Mouse (Mus musculus): ENCODE measurements around the gene Mapk10.

The Mapk10 gene

DNA sequence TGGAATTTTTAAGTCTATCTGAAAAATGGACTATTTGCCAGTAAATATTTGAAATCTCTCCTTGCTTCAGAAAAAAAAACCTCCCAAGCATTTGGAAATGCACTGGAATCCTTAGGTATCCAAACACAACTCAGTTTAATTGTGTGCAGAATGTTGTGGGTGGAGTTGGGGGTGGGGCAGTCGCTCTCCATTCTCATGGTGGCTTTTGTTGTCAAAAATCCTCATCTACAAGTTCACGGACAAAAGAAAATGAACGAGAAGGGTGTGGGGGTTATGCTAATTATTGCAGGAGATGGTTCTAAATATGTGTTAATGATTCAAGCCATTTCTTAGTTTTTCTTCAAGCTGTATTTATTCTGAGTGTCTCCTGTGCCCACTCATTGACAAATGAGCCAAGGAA, 49.6 kb downstream of the Mapk10 start:
- DNase-seq = no peak

GRCm38 (mm10) chr5:103161196-103161540, 50.0 kb downstream of the Mapk10 start:
- peak; percentile 37 to 63 for DNase-seq

DNA sequence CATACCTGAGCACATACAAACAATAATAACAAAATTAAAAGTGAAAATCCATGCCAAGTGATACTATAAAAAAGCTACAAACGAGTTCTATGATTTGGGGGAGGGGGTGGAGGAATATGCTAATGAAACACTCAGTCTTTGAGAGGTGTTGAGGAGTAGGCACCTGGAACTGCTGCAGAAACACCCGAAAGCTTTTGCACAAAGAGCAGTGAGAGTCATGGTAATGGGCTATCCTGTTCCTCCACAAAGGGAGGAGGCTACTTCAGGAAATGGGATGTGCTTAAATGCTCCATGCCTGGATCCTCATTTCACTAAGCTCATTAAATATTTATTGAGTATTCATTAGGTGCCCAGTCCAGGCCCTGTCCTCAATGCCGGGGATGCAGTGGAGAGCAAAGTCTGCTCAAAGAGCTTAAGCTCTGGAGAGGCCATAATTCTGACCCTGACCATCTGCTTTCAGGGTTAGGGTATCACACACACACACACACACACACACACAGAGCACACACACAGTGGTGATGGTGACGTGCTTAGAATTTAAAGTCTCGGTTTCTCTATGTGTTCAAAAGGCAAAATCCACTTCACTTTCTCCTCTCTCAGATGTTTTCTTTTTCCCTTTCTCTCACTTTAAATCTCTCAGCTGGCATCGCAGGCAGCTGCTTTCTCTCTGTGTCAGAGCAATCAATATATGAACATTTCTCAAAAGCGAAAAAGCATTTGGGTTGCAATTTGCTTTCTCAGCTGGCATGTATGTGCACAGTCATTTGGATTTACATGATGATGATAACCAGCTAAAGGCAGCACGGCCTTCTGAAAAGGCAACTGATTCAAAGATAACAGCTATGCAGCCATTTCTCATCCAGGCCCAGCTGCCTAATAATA, 50.6 kb downstream of the Mapk10 start:
- no peak for DNase-seq

DNA sequence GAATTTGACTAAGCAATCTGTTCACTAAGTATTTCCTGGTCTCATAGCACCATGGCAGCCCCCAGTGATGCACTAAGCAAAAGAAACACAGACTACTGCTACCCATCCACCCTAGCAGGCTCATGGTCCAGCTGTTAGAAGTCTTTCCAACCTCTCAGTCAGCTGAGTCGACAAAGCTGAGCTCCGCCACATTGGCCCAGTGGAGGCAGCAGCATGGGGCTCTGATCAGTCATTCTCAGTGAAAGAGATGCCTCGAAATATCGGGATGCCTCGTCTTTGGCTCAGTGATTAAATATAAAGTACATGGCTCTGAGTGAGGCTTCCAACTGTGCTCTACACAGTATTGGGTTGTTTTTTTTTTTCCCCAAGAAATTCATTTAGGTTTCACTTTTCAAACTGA, 70.2 kb downstream of the Mapk10 start:
- no peak for DNase-seq

DNA sequence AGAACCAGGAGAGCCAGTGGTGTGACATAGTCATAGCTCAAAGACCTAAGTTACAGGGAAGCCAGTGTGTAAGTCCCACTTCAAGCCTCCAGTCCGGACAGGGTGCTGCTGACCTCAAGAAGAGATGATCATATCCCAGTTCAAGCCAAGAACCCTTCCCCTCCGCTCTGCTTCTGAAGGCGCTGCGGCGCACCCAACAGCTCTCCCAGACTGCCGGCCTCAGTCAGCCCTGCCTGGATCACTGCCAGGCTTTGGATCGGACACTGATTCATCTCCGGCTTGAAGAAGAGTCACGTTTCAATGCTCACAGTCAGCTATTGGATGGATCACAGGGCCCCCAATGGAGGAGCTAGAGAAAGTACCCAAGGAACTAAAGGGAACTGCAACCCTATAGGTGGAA, 76.3 kb downstream of the Mapk10 start:
- peak; percentile 75 to 76 for DNase-seq

GRCm38 (mm10) chr5:103133626-103134025, 77.5 kb downstream of the Mapk10 start:
- no peak for DNase-seq

- peak; percentile 22 to 45 for DNase-seq
Measured at GRCm38 (mm10) chr5:103132814-103133213, 78.3 kb downstream of the Mapk10 start.

DNA sequence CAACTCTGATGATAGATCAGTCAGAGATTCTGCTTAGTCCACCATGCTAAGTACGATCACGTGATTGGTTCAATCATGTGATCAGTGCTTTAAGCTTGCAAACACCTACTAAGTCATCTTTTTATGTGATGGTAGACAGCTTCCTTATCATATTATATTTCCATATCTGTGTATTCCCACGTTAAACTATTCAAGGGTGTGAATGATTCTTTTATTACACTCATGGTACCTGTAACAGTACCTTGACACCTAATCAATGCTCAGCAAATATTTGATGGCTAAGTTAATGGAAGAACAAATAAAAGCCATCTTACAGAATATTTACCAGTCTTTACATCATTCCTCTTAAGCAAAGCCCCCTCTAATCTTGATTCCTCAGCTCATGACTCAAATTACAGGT, 91.5 kb downstream of the Mapk10 start:
- DNase-seq = no peak

- no peak for DNase-seq
Measured at GRCm38 (mm10) chr5:103115571-103115970, 95.6 kb downstream of the Mapk10 start.

DNA sequence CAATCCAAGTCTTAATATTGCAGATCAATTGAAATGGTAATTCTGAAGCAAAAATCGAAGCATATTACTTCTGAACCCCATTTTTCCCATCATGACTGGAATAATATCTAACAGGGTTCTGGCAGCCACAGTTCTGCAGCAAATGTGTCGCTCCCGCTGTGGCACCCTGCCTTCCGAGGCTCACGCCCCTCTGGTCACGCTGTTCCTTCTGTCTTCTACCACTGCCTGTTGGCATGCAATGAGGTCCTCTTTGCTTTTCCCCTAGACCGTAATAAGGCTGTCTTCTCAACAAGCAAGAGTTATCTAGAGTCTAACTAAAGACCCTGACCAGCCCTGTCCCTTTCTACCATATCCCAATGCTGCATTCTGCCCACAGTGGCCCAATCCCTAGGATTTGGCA, 98.7 kb downstream of the Mapk10 start:
- peak in 1 of 2 experiments; percentile 20 for DNase-seq

DNA sequence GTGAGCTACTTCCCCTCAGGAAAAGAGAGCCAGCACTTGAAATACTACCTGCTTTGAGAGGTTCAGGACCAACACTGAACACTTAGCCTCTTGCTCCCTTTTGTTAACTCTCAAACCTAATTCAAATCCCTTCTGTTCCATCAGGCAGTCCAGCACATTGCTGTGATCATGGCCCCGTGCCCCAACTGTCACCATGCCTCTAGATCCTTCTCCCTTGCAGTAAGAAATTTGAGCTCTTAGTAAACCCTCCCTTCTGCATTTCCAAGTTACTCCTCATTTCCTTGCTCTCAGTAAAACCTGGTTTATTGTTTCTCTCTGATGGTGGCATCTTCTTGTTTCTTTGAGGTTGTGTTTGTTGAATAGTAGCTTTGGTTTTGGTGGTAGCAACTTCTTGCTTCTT, 101.7 kb downstream of the Mapk10 start:
- no peak for DNase-seq

DNA sequence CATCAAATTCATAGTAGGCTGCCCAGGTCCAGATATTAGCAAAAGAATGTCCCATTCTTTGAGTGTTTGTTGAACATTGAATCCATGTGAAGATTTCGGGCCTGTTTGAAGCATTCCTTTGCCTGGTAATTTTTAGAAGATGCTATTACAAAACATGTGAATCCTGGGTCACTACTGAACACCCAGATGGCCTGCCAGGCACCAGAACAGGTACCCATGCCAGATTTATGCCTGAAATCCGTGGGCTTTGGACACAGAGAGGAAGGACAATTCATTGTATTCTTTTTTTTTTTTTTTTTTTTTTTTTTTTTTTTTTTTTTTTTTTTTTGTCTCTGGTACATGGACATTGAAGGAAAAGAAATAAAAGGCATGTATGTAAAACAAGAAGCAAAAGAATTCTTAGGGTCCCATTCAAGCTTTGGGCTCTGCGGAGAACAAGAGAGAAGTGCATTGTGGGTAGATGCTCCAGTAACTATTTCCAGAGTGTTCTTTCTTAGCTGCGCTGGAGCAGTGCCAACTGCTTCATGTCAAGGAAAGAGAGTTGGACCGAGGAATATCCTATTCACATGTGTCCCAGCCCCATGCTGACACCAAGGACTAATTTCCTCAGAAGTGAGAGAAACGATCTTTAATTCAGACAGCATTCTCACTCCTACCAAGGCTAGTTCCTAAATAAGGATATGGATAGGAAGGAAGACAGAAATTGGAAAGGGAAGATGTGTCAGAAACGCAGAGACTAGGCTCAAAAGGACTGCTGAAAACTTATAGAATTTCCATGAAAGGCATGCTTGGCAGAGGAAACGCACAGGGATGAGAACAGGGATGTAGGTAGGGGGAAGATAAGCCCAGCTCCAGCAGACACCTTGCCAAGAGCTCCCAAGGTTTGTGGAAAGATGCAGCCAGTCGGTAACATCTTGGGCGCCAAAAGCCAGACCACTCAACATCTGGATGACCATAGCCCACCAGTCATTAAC, 105.4 kb downstream of the Mapk10 start:
- DNase-seq = peak in 1 of 2 experiments; percentile 28

- DNase-seq = no peak
Measured at GRCm38 (mm10) chr5:103104082-103104481, 107.1 kb downstream of the Mapk10 start.

DNA sequence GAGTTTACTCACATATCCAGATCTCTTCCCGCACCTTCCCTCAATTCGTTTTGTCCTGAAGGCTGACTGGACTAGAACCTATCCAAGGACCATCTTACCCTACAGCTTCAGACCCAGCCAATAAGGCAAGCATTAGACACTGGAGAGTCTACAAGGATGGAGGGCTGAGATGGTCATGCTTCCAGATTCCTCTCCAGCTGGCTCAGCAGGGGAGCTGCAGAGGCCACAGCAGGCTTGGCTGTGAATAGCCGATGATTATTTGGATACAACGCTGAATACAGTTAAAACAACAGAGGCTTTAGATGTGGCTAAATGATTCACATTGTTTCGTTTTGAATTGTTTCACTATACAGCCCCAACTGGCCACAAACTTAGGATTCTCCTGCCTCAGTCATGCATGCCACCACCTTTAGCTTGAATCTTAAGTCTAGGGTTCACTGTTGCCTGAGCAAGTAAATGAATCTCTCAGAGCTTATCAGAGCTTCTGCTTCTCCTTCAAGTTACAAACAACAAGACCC, 108.2 kb downstream of the Mapk10 start:
- DNase-seq = peak; percentile 39 to 41

DNA sequence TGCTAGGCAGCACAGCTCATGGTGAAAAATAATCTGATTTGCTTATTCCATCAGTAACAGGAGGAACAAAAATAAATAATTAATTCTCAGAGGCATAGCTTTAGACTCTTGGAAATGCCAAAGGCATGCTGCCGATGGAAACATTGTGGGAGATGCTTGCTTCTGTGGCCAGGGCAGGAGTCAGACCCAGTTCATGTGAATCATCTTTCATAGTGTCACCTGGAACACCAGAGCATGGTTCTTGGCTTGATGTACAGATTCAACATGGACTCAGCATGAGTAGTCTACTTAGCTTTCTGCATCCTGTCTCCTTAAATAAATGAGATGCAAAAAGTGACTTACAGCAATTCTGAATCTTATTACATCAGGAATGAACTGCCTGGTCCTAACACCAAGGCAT, 109.0 kb downstream of the Mapk10 start:
- DNase-seq = peak in 1 of 2 experiments; percentile 35

DNA sequence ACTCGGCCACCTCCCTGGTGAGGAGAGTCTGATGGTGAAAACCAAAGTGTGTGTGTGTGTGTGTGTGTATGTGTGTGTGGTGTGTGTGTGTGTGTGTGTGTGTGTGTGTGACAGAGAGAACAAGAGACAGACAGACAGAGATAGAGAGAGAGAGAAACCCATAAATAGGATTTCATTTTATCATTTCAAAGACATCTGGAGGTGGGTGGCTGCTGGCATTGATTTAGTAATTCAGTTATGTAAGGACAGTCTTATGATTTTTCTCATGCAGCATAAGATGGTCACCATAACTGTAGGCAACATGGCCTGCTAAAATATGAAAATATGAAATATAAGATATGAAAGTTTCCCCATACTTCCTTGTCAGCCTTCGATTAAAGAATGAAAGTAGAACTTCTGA, 117.0 kb downstream of the Mapk10 start:
- no peak for DNase-seq

GRCm38 (mm10) chr5:103085844-103086243, 125.3 kb downstream of the Mapk10 start:
- DNase-seq = no peak

- peak; percentile 45 to 63 for DNase-seq
Measured at GRCm38 (mm10) chr5:103075451-103075850, 135.7 kb downstream of the Mapk10 start.

- DNase-seq = no peak
Measured at GRCm38 (mm10) chr5:103072200-103072825, 138.8 kb downstream of the Mapk10 start.

GRCm38 (mm10) chr5:103071006-103071612, 140.0 kb downstream of the Mapk10 start:
- DNase-seq = peak in 1 of 2 experiments; percentile 30

DNA sequence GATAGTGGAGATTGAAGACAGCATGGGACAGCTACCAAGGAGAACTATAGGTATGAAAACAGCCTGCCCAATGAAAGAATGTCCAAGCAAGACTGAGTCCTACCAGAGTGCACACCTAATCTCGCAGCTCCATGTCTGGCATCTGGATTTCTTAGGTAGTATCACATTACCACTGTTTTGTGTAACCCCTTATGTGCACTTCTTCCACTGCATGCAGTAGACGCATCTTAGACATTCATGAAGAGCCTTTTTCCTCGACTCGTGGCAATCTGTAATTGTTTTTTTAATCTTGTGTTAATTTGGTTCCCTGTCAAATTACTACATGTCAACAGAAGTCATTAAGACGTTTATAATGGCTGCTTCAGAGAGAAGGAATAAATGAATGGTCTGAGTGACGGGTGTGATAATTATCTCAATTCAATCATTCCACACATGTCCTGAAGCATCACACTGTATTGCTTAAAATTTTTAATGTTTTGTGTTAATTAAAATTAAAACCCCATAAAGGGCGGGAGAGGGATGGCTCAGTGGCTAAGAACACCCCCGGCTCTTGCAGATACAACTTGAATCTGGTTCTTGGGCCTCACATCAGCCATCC, 160.7 kb downstream of the Mapk10 start:
- DNase-seq = no peak

GRCm38 (mm10) chr5:103048011-103048410, 163.1 kb downstream of the Mapk10 start:
- no peak for DNase-seq
